Mouse (Mus musculus) heart, postnatal 0 days (tissue): ENCODE results near the gene Krt35.

Source experiments
- CTCF ChIP-seq: IDR thresholded peaks from 2 replicates; pipeline ENCODE4 v1.5.1; 2016; ENCODE audit warnings: antibody characterized with exemption, control low read depth, low read depth
- EP300 ChIP-seq: IDR thresholded peaks from 2 replicates; pipeline ENCODE4 v1.6.1; 2016; ENCODE audit warnings: antibody characterized with exemption, low read depth

GRCm38 (mm10) chr11:100121466-100121865 lies 25.4 kb upstream of the Krt35 start, which contains the start of gene Krt13:
- TF ChIP-seq EP300 (no peak), CTCF (no peak)
